8 mouse cellular contexts compared by ENCODE assay signal in genomic region chr19:6969665-6970381, GRCm38 (mm10). TPM values are rescaled to one million over a fixed set of nuclear protein-coding genes. Genes with fewer than 3 reads are reported as not detected.
DNase-seq lines count a peak whose midpoint lies in the region; ATAC-seq and TF ChIP-seq lines count a peak whose summit lies in the region.

No protein-coding gene starts in this region.

- H3K4me2 ChIP-seq in hindbrain, embryonic 16.5 days (ENCODE audit: low read length), result peak overlapping the region; percentile 54
- peak overlapping the region; percentile 96 for H3K4me2 ChIP-seq in liver, embryonic 12.5 days
- H3K4me2 ChIP-seq in myocyte (ENCODE audit: low read depth), result peak overlapping the region; percentile 90

- DNase-seq in cerebellum, adult 9-11 months, result peak; percentile 46
- DNase-seq in cerebellum, adult 9-10 months, result no peak
- peak; percentile 66 to 73 for DNase-seq in adrenal gland, postnatal 4 days (ENCODE audit: low spot score in 2 of 2)
- peak; percentile 75 for DNase-seq in gastrocnemius, adult 18-20 months (ENCODE audit: low spot score)
- peak; percentile 76 for DNase-seq in thymus, postnatal 14 days

- H3K4me1 ChIP-seq in hindbrain, embryonic 16.5 days (ENCODE audit: control insufficient read depth, insufficient read depth, low read depth, low read length), result peaks cover 15% of the 10 kb centered on the region
- H3K4me1 ChIP-seq in liver, embryonic 12.5 days, result peaks cover 67% of the 10 kb centered on the region

- peak; percentile 93 for TF ChIP-seq POLR2A in myocyte (IDR thresholded peaks at IDR 0.05; ENCODE audit: insufficient read length, low read depth)

- peak; percentile 13; the same call in 1 of the 2 replicates for ATAC-seq in hindbrain, embryonic 16.5 days
- ATAC-seq in liver, embryonic 12.5 days, result peak; percentile 77

- no peaks in the 10 kb centered on the region for H3K9me3 ChIP-seq in hindbrain, embryonic 16.5 days (ENCODE audit: control insufficient read depth, low read length)
- no peaks in the 10 kb centered on the region for H3K9me3 ChIP-seq in liver, embryonic 12.5 days (replicated peaks)

- peak overlapping the region; percentile 67 for H3K9ac ChIP-seq in hindbrain, embryonic 16.5 days (ENCODE audit: low read depth, low read length)
- H3K9ac ChIP-seq in liver, embryonic 12.5 days, result peak overlapping the region; percentile 79

- no peak overlapping the region for H3K27ac ChIP-seq in hindbrain, embryonic 16.5 days (ENCODE audit: low read depth, low read length)
- 0 out of 2 replicates have a peak overlapping the region, but pooled peaks have one; percentile 41 for H3K27ac ChIP-seq in liver, embryonic 12.5 days

- under 1% methylated on average over 55 of the region's 55 CpGs for WGBS in hindbrain, embryonic 16.5 days
- WGBS in liver, embryonic 12.5 days (ENCODE audit: insufficient replicate concordance), result 1% methylated on average over 55 of the region's 55 CpGs

- no peaks in the 10 kb centered on the region for H3K36me3 ChIP-seq in hindbrain, embryonic 16.5 days (ENCODE audit: control insufficient read depth, insufficient read depth, low read length)
- peaks cover 18% of the 10 kb centered on the region for H3K36me3 ChIP-seq in liver, embryonic 12.5 days
- H3K36me3 ChIP-seq in myocyte (ENCODE audit: control insufficient read depth, insufficient read depth), result no peaks in the 10 kb centered on the region

- H3K27me3 ChIP-seq in hindbrain, embryonic 16.5 days (replicated peaks; ENCODE audit: control insufficient read depth, insufficient read depth, low read length), result peaks cover 10% of the 10 kb centered on the region
- H3K27me3 ChIP-seq in liver, embryonic 12.5 days (replicated peaks), result peaks cover 8% of the 10 kb centered on the region; the same call in 1 of the 2 replicates
- H3K27me3 ChIP-seq in myocyte (ENCODE audit: control insufficient read depth, insufficient read depth, insufficient read length), result no peaks in the 10 kb centered on the region

- H3K79me2 ChIP-seq in myocyte (ENCODE audit: control insufficient read depth, insufficient read depth), result peaks cover 16% of the 10 kb centered on the region

- peak overlapping the region; percentile 60 for H3ac ChIP-seq in myocyte (ENCODE audit: control insufficient read depth, insufficient read length)

- H3K4me3 ChIP-seq in hindbrain, embryonic 16.5 days (ENCODE audit: low read length), result peak overlapping the region; percentile 49
- H3K4me3 ChIP-seq in liver, embryonic 12.5 days, result peak overlapping the region; percentile 67
- peak overlapping the region; percentile 61 for H3K4me3 ChIP-seq in myocyte

TF ChIP-seq in myocyte, 11 proteins besides CTCF, POLR2A, EP300 and RAD21:
- peak; percentile 83 for TF ChIP-seq POLR2AphosphoS2 (IDR thresholded peaks at IDR 0.05; ENCODE audit: insufficient read length, low read depth)
- no peak for TF ChIP-seq E2F4 (IDR thresholded peaks at IDR 0.05; ENCODE audit: insufficient read depth)
TF ChIP-seq in myocyte: peak in this region for 1.

RNA-seq across cellular contexts. Expression of gene Ppp1r14b, which starts 4.9 kb away (rescaled TPM):
- 100 to 1,000 TPM; 292 to 312 TPM for total RNA-seq in adrenal gland, postnatal 4 days (2021)
- total RNA-seq in gastrocnemius, adult 18-20 months (2021), result 100 to 1,000 TPM; 117 to 145 TPM
- 89.4 and 96.8 TPM in 2 replicates for polyA plus RNA-seq in hindbrain, embryonic 16.5 days (2015; fragmentation: Nextera tagmentation; extraction: Ambion mirVana)
- polyA plus RNA-seq in liver, embryonic 12.5 days (2016; fragmentation: Nextera tagmentation; extraction: Ambion mirVana), result 153 and 155 TPM in 2 replicates
- polyA plus RNA-seq in myocyte (2012; fragmentation: generic; extraction: Trizol), result 1,032 TPM

RNA-seq across cellular contexts. Expression of gene Plcb3, which starts 6.4 kb away (rescaled TPM):
- 10 to 100 TPM; 63.7 to 66.2 TPM for total RNA-seq in adrenal gland, postnatal 4 days (2021)
- total RNA-seq in gastrocnemius, adult 18-20 months (2021), result 10 to 100 TPM; 10.2 to 11.3 TPM
- 13.1 and 13.8 TPM in 2 replicates for polyA plus RNA-seq in hindbrain, embryonic 16.5 days (2015; fragmentation: Nextera tagmentation; extraction: Ambion mirVana)
- polyA plus RNA-seq in liver, embryonic 12.5 days (2016; fragmentation: Nextera tagmentation; extraction: Ambion mirVana), result 13.6 and 14.4 TPM in 2 replicates
- polyA plus RNA-seq in myocyte (2012; fragmentation: generic; extraction: Trizol), result 34.3 TPM

RNA-seq across cellular contexts. Expression of gene Fkbp2, which starts 10.5 kb away (rescaled TPM):
- 10 to 100 TPM; 61.6 to 66.4 TPM for total RNA-seq in adrenal gland, postnatal 4 days (2021)
- total RNA-seq in gastrocnemius, adult 18-20 months (2021), result 10 to 100 TPM in 1 of 2 experiments, 1 to 10 TPM in 1; 8.2 to 13.1 TPM
- 159 and 192 TPM in 2 replicates for polyA plus RNA-seq in hindbrain, embryonic 16.5 days (2015; fragmentation: Nextera tagmentation; extraction: Ambion mirVana)
- polyA plus RNA-seq in liver, embryonic 12.5 days (2016; fragmentation: Nextera tagmentation; extraction: Ambion mirVana), result 91.7 and 92.0 TPM in 2 replicates
- polyA plus RNA-seq in myocyte (2012; fragmentation: generic; extraction: Trizol), result 96.8 TPM

RNA-seq across cellular contexts. Expression of gene Vegfb, which starts 17.6 kb away (rescaled TPM):
- 10 to 100 TPM; 88.6 to 89.2 TPM for total RNA-seq in adrenal gland, postnatal 4 days (2021)
- 100 to 1,000 TPM; 181 to 206 TPM for total RNA-seq in gastrocnemius, adult 18-20 months (2021)
- 49.6 and 71.2 TPM in 2 replicates for polyA plus RNA-seq in hindbrain, embryonic 16.5 days (2015; fragmentation: Nextera tagmentation; extraction: Ambion mirVana)
- polyA plus RNA-seq in liver, embryonic 12.5 days (2016; fragmentation: Nextera tagmentation; extraction: Ambion mirVana), result 23.2 and 23.3 TPM in 2 replicates
- polyA plus RNA-seq in myocyte (2012; fragmentation: generic; extraction: Trizol), result 49.2 TPM

RNA-seq across cellular contexts. Expression of gene Dnajc4, which starts 22.5 kb away (rescaled TPM):
- 10 to 100 TPM; 35.3 to 37.6 TPM for total RNA-seq in adrenal gland, postnatal 4 days (2021)
- 10 to 100 TPM; 33.9 to 38.4 TPM for total RNA-seq in gastrocnemius, adult 18-20 months (2021)
- 22.7 and 24.8 TPM in 2 replicates for polyA plus RNA-seq in hindbrain, embryonic 16.5 days (2015; fragmentation: Nextera tagmentation; extraction: Ambion mirVana)
- 12.1 and 12.7 TPM in 2 replicates for polyA plus RNA-seq in liver, embryonic 12.5 days (2016; fragmentation: Nextera tagmentation; extraction: Ambion mirVana)
- polyA plus RNA-seq in myocyte (2012; fragmentation: generic; extraction: Trizol), result 28.5 TPM
